Mouse (Mus musculus) lung, embryonic 16.5 days (tissue): Measurements from ENCODE around the gene Igfbp1. TPM values are rescaled to one million over a fixed set of nuclear protein-coding genes. Genes with fewer than 3 reads are reported as not detected.

Source experiments
- polyA plus RNA-seq: library from polyadenylated mRNA; unstranded; fragments of >200 nt; fragmentation: Nextera tagmentation; extraction: Ambion mirVana; gene quantifications from 2 replicates; pipeline ENCODE4 v1.2.1, GENCODE M21; 2015

The Igfbp1 gene
- polyA plus RNA-seq, 1 experiment from 2014 or later, result 0.58 TPM

Other genes with a start within 250 kb of the Igfbp1 start
- 0.54 and 0.65 TPM in 2 replicates for gene Adcy1, start 134.3 kb upstream of the Igfbp1 start, polyA plus RNA-seq
- gene Gm11985, start 9.2 kb upstream of the Igfbp1 start, polyA plus RNA-seq, result 0.15 TPM in 1 of 2 replicates, not detected in the other
- 14.8 and 16.4 TPM in 2 replicates for gene Igfbp3, start 16.1 kb downstream of the Igfbp1 start, polyA plus RNA-seq